Mouse (Mus musculus) embryonic facial prominence, embryonic 12.5 days (tissue): ENCODE measurements around the gene Slco1a6. TPM values are rescaled to one million over a fixed set of nuclear protein-coding genes. Genes with fewer than 3 reads are reported as not detected.

Experiments
- polyA plus RNA-seq: library from polyadenylated mRNA; unstranded; fragments of >200 nt; fragmentation: Nextera tagmentation; extraction: Ambion mirVana; gene quantifications from 2 replicates; pipeline ENCODE4 v1.2.1, GENCODE M21; 2016

The Slco1a6 gene
- polyA plus RNA-seq, 1 experiment from 2014 or later = not detected

Other genes starting within 250 kb of the Slco1a6 start
- gene Gm6614, start 197.1 kb downstream of the Slco1a6 start, polyA plus RNA-seq = not detected in 2 replicates
- 0.20 TPM in 1 of 2 replicates, not detected in the other for gene Iapp, start 89.9 kb upstream of the Slco1a6 start, polyA plus RNA-seq
- 0.19 TPM in 1 of 2 replicates, not detected in the other for gene Slco1a5, start 114.5 kb upstream of the Slco1a6 start, polyA plus RNA-seq
- gene Pyroxd1, start 137.1 kb upstream of the Slco1a6 start, polyA plus RNA-seq = 19.0 and 19.7 TPM in 2 replicates
- gene Recql, start 178.6 kb upstream of the Slco1a6 start, polyA plus RNA-seq = 32.8 and 33.8 TPM in 2 replicates
- 112 and 117 TPM in 2 replicates for gene Golt1b, start 178.7 kb upstream of the Slco1a6 start, polyA plus RNA-seq
- gene Spx, start 204.9 kb upstream of the Slco1a6 start, polyA plus RNA-seq = 0.67 and 0.88 TPM in 2 replicates